Mouse (Mus musculus): ENCODE measurements around the gene Bcl9l. TPM values are rescaled to one million over a fixed set of nuclear protein-coding genes. Genes with fewer than 3 reads are reported as not detected.

Gene Bcl9l
- polyA plus RNA-seq, 1 experiment from 2014 or later, result 10.7 TPM

GRCm38 (mm10) chr9:44485105-44485515 is 2.5 kb downstream of the Bcl9l start:
- ATAC-seq (ENCODE audit: low FRiP score), result no peak

DNA sequence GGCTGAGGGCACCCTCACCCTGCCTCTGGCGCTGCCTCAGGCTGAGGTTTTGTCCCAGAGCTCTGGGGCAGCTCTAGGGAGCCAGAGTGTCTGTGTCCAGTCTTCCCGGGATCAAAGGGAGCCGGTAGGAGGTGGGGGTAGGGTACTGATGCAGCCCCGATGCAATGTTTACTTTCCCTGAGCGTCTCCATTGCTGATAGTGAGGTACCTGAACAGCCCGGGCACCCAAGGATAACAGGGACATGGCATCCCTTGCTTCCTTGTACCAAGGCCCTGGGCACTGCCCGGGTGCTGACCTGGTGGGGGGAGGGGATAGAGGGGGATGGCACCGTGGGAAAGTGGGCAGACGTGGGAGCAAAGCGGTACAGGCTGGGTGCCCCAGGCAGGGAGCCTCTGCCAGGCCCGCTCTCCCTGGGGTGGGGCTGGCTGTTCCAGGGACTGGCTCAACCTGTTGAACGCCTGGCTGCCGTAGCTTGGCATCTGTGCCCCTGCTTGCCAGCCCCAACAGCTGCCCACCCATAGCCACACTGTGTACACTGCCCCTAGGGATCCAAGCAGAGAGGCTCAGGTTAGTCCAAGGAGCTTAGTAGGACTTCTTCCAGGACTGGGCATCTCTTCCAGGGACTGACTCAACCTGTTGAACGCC is 3.0 kb downstream of the Bcl9l start:
- no peak overlapping the region for H3K27ac ChIP-seq
- ATAC-seq (ENCODE audit: low FRiP score), result no peak
- H3K4me3 ChIP-seq (replicated peaks), result peak overlapping the region; percentile 96
- H3K36me3 ChIP-seq (replicated peaks), result no peaks in the 10 kb centered on the region
- peaks cover 4% of the 10 kb centered on the region; the same call in 1 of the 2 replicates for H3K27me3 ChIP-seq
- no peaks in the 10 kb centered on the region for H3K9me3 ChIP-seq
- WGBS, result 26% methylated on average over 11 of the region's 14 CpGs
- peak overlapping the region; percentile 99 for H3K9ac ChIP-seq
- H3K4me1 ChIP-seq, result peaks cover 81% of the 10 kb centered on the region
- peak overlapping the region; percentile 93 for H3K4me2 ChIP-seq

More at GRCm38 (mm10) chr9:44485105-44485515, 2.5 kb downstream of the Bcl9l start:
- Histone ChIP-seq H3K36me3 (replicated peaks) (no peaks in the 10 kb centered on the region), H3K9me3 (no peaks in the 10 kb centered on the region), H3K4me1 (peaks cover 80% of the 10 kb centered on the region), H3K27me3 (peaks cover 4% of the 10 kb centered on the region; the same call in 1 of the 2 replicates), H3K9ac (peak overlapping the region; percentile 99), H3K4me3 (replicated peaks) (peak overlapping the region; percentile 96), H3K27ac (no peak overlapping the region), H3K4me2 (peak overlapping the region; percentile 93)
- 49% methylated on average over 6 of the region's 6 CpGs for WGBS

DNA sequence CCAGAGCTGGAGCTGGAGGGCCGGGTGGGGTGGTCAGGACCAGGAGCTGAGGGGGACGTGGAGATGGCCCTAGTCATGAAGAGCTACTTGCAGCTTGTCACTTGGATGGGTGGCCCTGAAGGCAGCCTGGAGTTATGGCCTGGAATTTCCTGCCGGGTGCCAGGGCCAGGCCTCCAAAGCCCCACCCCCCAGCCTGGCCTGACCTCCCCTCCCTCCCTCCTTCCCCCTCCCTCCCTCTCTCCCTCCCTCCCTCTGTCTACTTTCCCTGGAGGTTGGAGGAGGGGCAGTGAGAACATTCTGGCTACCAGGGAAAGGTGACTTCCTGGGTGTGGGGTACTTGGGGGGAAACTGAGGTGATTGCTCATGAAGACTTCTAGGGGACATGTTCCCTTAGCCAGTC is 3.7 kb downstream of the Bcl9l start:
- no peak for ATAC-seq (ENCODE audit: low FRiP score)
- peak overlapping the region; percentile 99 for H3K9ac ChIP-seq
- peak overlapping the region; percentile 93 for H3K4me2 ChIP-seq
- peak overlapping the region; percentile 75 for H3K27ac ChIP-seq
- H3K4me1 ChIP-seq, result peaks cover 88% of the 10 kb centered on the region
- peaks cover under 1% of the 10 kb centered on the region for H3K36me3 ChIP-seq (replicated peaks)
- no peaks in the 10 kb centered on the region for H3K9me3 ChIP-seq
- 17% methylated on average over 3 of the region's 3 CpGs for WGBS
- H3K4me3 ChIP-seq (replicated peaks), result peak overlapping the region; percentile 96
- H3K27me3 ChIP-seq, result peaks cover 4% of the 10 kb centered on the region; the same call in 1 of the 2 replicates

GRCm38 (mm10) chr9:44486741-44487421 is 4.3 kb downstream of the Bcl9l start:
- peak overlapping the region; percentile 96 for H3K4me3 ChIP-seq (replicated peaks)
- no peaks in the 10 kb centered on the region for H3K27me3 ChIP-seq
- H3K4me1 ChIP-seq, result peaks cover 87% of the 10 kb centered on the region
- peak overlapping the region; percentile 75 for H3K27ac ChIP-seq
- H3K9ac ChIP-seq, result peak overlapping the region; percentile 99
- peaks cover 6% of the 10 kb centered on the region for H3K36me3 ChIP-seq (replicated peaks)
- ATAC-seq (ENCODE audit: low FRiP score), result no peak
- peak overlapping the region; percentile 93 for H3K4me2 ChIP-seq
- no peaks in the 10 kb centered on the region for H3K9me3 ChIP-seq
- WGBS, result 22% methylated on average over 15 of the region's 15 CpGs

DNA sequence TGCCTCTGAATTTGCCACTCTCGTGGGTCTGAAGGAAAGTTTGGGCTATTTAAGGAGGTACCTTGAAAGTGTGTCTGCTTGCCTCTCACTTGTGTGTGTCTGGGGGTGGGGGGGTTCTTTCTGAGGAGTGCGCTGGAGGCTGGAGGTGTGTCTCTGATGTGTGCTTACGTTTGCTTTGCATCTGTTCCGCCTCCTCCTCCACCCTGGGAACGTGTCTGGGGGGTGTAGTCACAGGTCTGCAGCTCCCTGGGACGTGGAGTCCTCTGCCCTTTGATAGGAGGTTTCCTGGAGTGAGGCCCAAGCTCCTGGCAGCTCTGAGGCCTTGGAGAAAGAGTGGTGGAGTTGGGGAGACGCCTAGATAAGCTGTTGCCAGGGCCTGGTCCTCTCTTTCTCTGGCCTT is 4.8 kb downstream of the Bcl9l start:
- H3K27ac ChIP-seq, result peak overlapping the region; percentile 75
- H3K4me1 ChIP-seq, result peaks cover 83% of the 10 kb centered on the region
- WGBS, result 6% methylated on average over 7 of the region's 7 CpGs
- H3K36me3 ChIP-seq (replicated peaks), result peaks cover 8% of the 10 kb centered on the region
- H3K4me3 ChIP-seq (replicated peaks), result peak overlapping the region; percentile 96
- no peak for ATAC-seq (ENCODE audit: low FRiP score)
- H3K9ac ChIP-seq, result peak overlapping the region; percentile 99
- H3K9me3 ChIP-seq, result no peaks in the 10 kb centered on the region
- peak overlapping the region; percentile 93 for H3K4me2 ChIP-seq
- H3K27me3 ChIP-seq, result no peaks in the 10 kb centered on the region

- WGBS, result 19% methylated on average over 8 of the region's 8 CpGs
- peak overlapping the region; percentile 99 for H3K9ac ChIP-seq
- H3K36me3 ChIP-seq (replicated peaks), result peaks cover 8% of the 10 kb centered on the region
- H3K4me1 ChIP-seq, result peaks cover 92% of the 10 kb centered on the region
- peak overlapping the region; percentile 24; the same call in 1 of the 2 replicates for H3K4me3 ChIP-seq (replicated peaks)
- no peaks in the 10 kb centered on the region for H3K27me3 ChIP-seq
- ATAC-seq (ENCODE audit: low FRiP score), result no peak
- H3K9me3 ChIP-seq, result no peaks in the 10 kb centered on the region
- H3K4me2 ChIP-seq, result peak overlapping the region; percentile 93
- peak overlapping the region; percentile 75 for H3K27ac ChIP-seq
These were observed 5.8 kb downstream of the Bcl9l start for GRCm38 (mm10) chr9:44488416-44488815.

GRCm38 (mm10) chr9:44488855-44489381 is 6.3 kb downstream of the Bcl9l start:
- no peaks in the 10 kb centered on the region for H3K9me3 ChIP-seq
- 2% methylated on average over 5 of the region's 5 CpGs for WGBS
- H3K27me3 ChIP-seq, result no peaks in the 10 kb centered on the region
- peaks cover 8% of the 10 kb centered on the region for H3K36me3 ChIP-seq (replicated peaks)
- peak overlapping the region; percentile 99 for H3K9ac ChIP-seq
- peak overlapping the region; percentile 75 for H3K27ac ChIP-seq
- H3K4me1 ChIP-seq, result peaks cover 94% of the 10 kb centered on the region
- peak overlapping the region; percentile 93 for H3K4me2 ChIP-seq
- peak overlapping the region; percentile 24 for H3K4me3 ChIP-seq (replicated peaks)
- ATAC-seq (ENCODE audit: low FRiP score), result no peak; the same call in 1 of the 2 replicates

DNA sequence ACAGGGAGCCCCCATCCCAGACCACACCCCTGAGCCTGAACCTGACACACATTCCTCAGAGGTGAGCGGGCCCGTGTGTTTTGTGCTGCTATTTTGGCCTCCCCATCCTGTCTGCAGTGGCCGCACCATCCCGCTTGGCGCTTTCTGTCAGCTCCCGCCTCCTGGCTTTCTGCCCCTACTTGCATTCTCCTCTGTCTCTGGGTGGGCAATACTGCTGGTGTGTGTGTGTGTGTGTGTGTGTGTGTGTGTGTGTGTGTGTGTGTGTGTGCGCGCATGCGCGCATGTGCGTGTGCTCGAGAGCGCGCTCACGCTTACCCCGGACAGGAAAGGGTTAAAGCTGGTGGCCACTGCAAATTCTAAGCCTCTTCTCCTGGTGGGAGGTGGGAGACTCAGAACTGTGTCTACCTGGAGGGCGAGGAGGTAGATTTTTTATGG is 7.0 kb downstream of the Bcl9l start:
- no peaks in the 10 kb centered on the region for H3K27me3 ChIP-seq
- peaks cover 94% of the 10 kb centered on the region for H3K4me1 ChIP-seq
- H3K9me3 ChIP-seq, result no peaks in the 10 kb centered on the region
- ATAC-seq (ENCODE audit: low FRiP score), result no peak
- peak overlapping the region; percentile 24 for H3K4me3 ChIP-seq (replicated peaks)
- WGBS, result 3% methylated on average over 17 of the region's 17 CpGs
- H3K27ac ChIP-seq, result peak overlapping the region; percentile 75
- H3K36me3 ChIP-seq (replicated peaks), result peaks cover 8% of the 10 kb centered on the region
- peak overlapping the region; percentile 93 for H3K4me2 ChIP-seq
- peak overlapping the region; percentile 99 for H3K9ac ChIP-seq

DNA sequence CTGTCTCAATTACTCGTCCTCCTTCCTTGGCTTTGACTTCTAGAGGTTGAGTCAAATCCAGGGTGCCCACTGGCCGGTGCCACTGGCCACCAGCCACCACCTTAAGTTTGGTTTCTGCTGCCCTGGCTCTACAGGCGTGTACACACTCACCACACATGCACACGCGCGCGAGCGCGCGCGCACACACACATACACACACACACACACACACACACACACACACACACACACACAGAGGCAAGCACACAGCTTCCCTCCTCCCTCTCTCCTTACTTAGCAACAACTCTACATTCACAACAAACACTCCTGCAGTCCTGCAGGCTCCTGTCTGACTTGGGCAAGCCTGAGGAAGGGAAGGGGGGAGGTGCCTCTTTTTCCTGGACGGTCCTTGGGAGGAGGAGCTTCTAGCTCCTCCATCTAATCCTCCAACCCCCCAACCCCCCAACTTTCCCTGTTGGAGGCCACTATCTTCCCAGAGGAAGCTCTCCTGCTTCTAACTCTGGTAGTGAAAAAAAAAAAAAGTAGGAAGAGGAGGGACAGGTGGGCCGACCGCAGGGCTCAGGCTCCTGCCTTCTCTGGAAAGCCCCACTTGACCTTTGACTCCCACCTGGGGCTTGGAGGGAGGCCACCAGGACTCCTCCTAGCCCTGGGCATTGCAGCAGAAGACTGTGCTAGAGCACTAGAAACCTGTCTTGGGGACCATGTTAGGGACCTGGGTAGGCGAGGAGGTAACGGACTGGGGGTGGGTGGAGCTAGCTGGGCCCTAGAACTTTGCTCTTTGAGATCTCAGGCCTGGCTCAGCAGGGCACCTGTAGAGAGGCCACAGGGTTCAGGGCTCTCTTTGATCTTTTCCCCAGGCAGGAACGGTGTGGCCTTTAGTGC is 7.7 kb downstream of the Bcl9l start:
- H3K4me2 ChIP-seq, result peak overlapping the region; percentile 93
- no peaks in the 10 kb centered on the region for H3K27me3 ChIP-seq
- H3K4me3 ChIP-seq (replicated peaks), result peak overlapping the region; percentile 24; the same call in 1 of the 2 replicates
- no peaks in the 10 kb centered on the region for H3K9me3 ChIP-seq
- peak overlapping the region; percentile 99; the same call in 1 of the 2 replicates for H3K9ac ChIP-seq
- no peak for ATAC-seq (ENCODE audit: low FRiP score)
- H3K27ac ChIP-seq, result peak overlapping the region; percentile 75
- H3K4me1 ChIP-seq, result peaks cover 94% of the 10 kb centered on the region
- 11% methylated on average over 17 of the region's 17 CpGs for WGBS
- peaks cover 8% of the 10 kb centered on the region for H3K36me3 ChIP-seq (replicated peaks)

- Histone ChIP-seq H3K27me3 (no peaks in the 10 kb centered on the region), H3K9me3 (no peaks in the 10 kb centered on the region), H3K4me2 (no peak overlapping the region), H3K9ac (no peak overlapping the region), H3K4me1 (peaks cover 89% of the 10 kb centered on the region), H3K4me3 (replicated peaks) (no peak overlapping the region), H3K36me3 (replicated peaks) (peaks cover 8% of the 10 kb centered on the region), H3K27ac (no peak overlapping the region)
- WGBS, result 82% methylated on average over 10 of the region's 10 CpGs
- no peak for ATAC-seq (ENCODE audit: low FRiP score)
These were observed 8.7 kb downstream of the Bcl9l start for GRCm38 (mm10) chr9:44491351-44491750.

- Histone ChIP-seq H3K4me3 (replicated peaks) (no peak overlapping the region), H3K9ac (0 out of 2 replicates have a peak overlapping the region, but pooled peaks have one; percentile 17), H3K4me1 (peaks cover 89% of the 10 kb centered on the region), H3K27ac (peak overlapping the region; percentile 31; the same call in 1 of the 2 replicates), H3K4me2 (no peak overlapping the region), H3K27me3 (no peaks in the 10 kb centered on the region), H3K9me3 (no peaks in the 10 kb centered on the region), H3K36me3 (replicated peaks) (peaks cover 8% of the 10 kb centered on the region)
- no peak for ATAC-seq (ENCODE audit: low FRiP score)
- WGBS, result 59% methylated on average over 17 of the region's 17 CpGs
These were observed 10.2 kb downstream of the Bcl9l start for GRCm38 (mm10) chr9:44492631-44493461.
